Mouse (Mus musculus) ovary, adult 10 weeks (tissue): Measurements from ENCODE around the gene Med15. TPM values are rescaled to one million over a fixed set of nuclear protein-coding genes. Genes with fewer than 3 reads are reported as not detected.

ENCODE experiments used
- polyA plus RNA-seq: library from polyadenylated mRNA; stranded (reverse); fragments of 350-450 nt; fragmentation: Illumina TruSeq; extraction: RNeasy Lipid Tissue Mini Kit (QIAGEN cat#74804); gene quantifications from one replicate; pipeline ENCODE4 v1.2.3, GENCODE M21; 2014

The Med15 gene
- polyA plus RNA-seq, result 10.9 TPM

GRCm38 (mm10) chr16:17732841-17733340 is at the start of gene Med15:
Gene Med15, minus strand, starts transcription at chr16:17732891.

GRCm38 (mm10) chr16:17759344-17759773 is 26.7 kb upstream of the Med15 start, which contains the start of gene Klhl22:
Gene Klhl22, plus strand, starts transcription at chr16:17759618.

GRCm38 (mm10) chr16:17646310-17647114 is 86.2 kb downstream of the Med15 start, which contains the start of gene Ccdc74a:
Gene Ccdc74a, plus strand, starts transcription at chr16:17646470.

GRCm38 (mm10) chr16:17619198-17620105 is 113.2 kb downstream of the Med15 start, which contains the start of gene Smpd4:
Gene Smpd4, plus strand, starts transcription at chr16:17619354.

Other genes with a start within 250 kb of the Med15 start
- gene Aifm3, start 243.3 kb downstream of the Med15 start, polyA plus RNA-seq, result 0.17 TPM
- 19.7 TPM for gene Lztr1, start 224.2 kb downstream of the Med15 start, polyA plus RNA-seq
- gene Thap7, start 201.8 kb downstream of the Med15 start, polyA plus RNA-seq, result 1.1 TPM
- gene Lrrc74b, start 171.6 kb downstream of the Med15 start, polyA plus RNA-seq, result 6.9 TPM
- gene P2rx6, start 171.0 kb downstream of the Med15 start, polyA plus RNA-seq, result 0.31 TPM
- gene Slc7a4, start 149.7 kb downstream of the Med15 start, polyA plus RNA-seq, result 0.26 TPM
- 22.9 TPM for gene Smpd4, start 113.5 kb downstream of the Med15 start, polyA plus RNA-seq
- 1.3 TPM for gene Ccdc74a, start 86.4 kb downstream of the Med15 start, polyA plus RNA-seq
- gene Klhl22, start 26.7 kb upstream of the Med15 start, polyA plus RNA-seq, result 11.0 TPM
- gene Scarf2, start 64.4 kb upstream of the Med15 start, polyA plus RNA-seq, result 0.14 TPM
- gene B830017H08Rik, start 100.2 kb upstream of the Med15 start, polyA plus RNA-seq, result not detected
- not detected for gene Car15, start 105.5 kb upstream of the Med15 start, polyA plus RNA-seq
- gene Gm20518, start 158.8 kb upstream of the Med15 start, polyA plus RNA-seq, result not detected
- not detected for gene Tssk1, start 161.3 kb upstream of the Med15 start, polyA plus RNA-seq
- gene Dgcr2, start 165.7 kb upstream of the Med15 start, polyA plus RNA-seq, result 13.3 TPM
- gene Tssk2, start 165.7 kb upstream of the Med15 start, polyA plus RNA-seq, result not detected
- 2.9 TPM for gene Ess2, start 178.5 kb upstream of the Med15 start, polyA plus RNA-seq
- gene Gsc2, start 182.2 kb upstream of the Med15 start, polyA plus RNA-seq, result not detected
- 11.5 TPM for gene Slc25a1, start 195.3 kb upstream of the Med15 start, polyA plus RNA-seq
- gene Vpreb2, start 247.5 kb upstream of the Med15 start, polyA plus RNA-seq, result not detected